Mouse (Mus musculus) testis, adult 2 months (tissue): Measurements from ENCODE around the gene Cadm3.

Experiments
- CTCF ChIP-seq: fragments of 200-500 bp; IDR thresholded peaks from 2 replicates; pipeline ENCODE4 v1.5.1; 2012; ENCODE audit warnings: low read depth, mild to moderate bottlenecking, inconsistent platforms, low read length, moderate library complexity; ENCODE audit not compliant: control insufficient read depth, insufficient read depth, insufficient replicate concordance
- POLR2A ChIP-seq: fragments of 200-500 bp; IDR thresholded peaks from 2 replicates; pipeline ENCODE4 v1.6.1; 2012; ENCODE audit warnings: low read depth, mild to moderate bottlenecking, inconsistent platforms, low read length, moderate library complexity; ENCODE audit not compliant: control insufficient read depth

GRCm38 (mm10) chr1:173345112-173345511, 22.4 kb downstream of the Cadm3 start:
- TF ChIP-seq CTCF (no peak), POLR2A (no peak)
